Mouse (Mus musculus): ENCODE measurements around the gene Prss28.

DNA sequence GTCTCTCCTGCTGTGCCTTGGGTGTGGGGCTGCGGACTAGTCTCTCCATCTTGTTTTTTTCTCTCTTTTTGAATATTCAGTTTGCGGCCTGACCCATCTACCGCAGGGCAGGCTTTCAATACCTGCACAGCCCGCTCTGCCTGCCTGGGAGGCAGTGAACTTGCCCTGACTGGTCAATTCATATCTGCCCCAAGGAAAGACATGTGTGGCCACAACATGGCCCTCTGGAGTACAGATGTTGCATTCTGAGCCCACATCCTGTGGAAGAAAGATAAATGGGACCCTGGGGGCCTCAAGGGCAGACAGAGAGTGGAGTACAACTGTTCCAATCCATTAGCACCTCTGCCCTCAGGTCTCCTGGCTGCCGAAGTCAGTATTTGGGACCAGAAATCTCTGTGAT is 10.4 kb upstream of the Prss28 start, which contains the start of gene Prss34:
- no peak for TF ChIP-seq CTCF (conservative IDR thresholded peaks at IDR 0.05; ENCODE audit: low read length)
- no peak for TF ChIP-seq POU5F1 (IDR thresholded peaks at IDR 0.05; ENCODE audit: borderline replicate concordance, low read length)

Data from E14TG2a.4 (cell line).